Mouse (Mus musculus) MEL (cell line): ENCODE results near the gene Gtf2e1.

Experiments used
- CHD2 ChIP-seq: IDR thresholded peaks from 2 replicates; pipeline ENCODE4 v1.6.1; 2011; ENCODE audit warnings: low read length, improper control_type of control experiment
- CTCF ChIP-seq, 3 experiments: IDR thresholded peaks in 2 of 3; conservative IDR thresholded peaks in 1 of 3; 2 replicates each; pipeline ENCODE4 v1.5.1; 2011 to 2012; ENCODE audit warnings: low read length in 3 of 3, low read depth in 2 of 3, mild to moderate bottlenecking in 2 of 3, improper control_type of control experiment in 1 of 3, inconsistent platforms in 1 of 3, mixed read lengths in 1 of 3, moderate library complexity in 1 of 3; ENCODE audit not compliant: control insufficient read depth in 1 of 3, insufficient read depth in 1 of 3, poor library complexity in 1 of 3, severe bottlenecking in 1 of 3
- KAT2A ChIP-seq: conservative IDR thresholded peaks from 2 replicates; pipeline ENCODE4 v1.6.1; 2012; ENCODE audit warnings: low read depth, low read length, improper control_type of control experiment, inconsistent platforms
- MAX ChIP-seq: IDR thresholded peaks from 2 replicates; pipeline ENCODE4 v1.6.1; 2011; ENCODE audit warnings: low read length, improper control_type of control experiment
- MAZ ChIP-seq: IDR thresholded peaks from 2 replicates; pipeline ENCODE4 v1.6.1; 2012; ENCODE audit warnings: low read depth, mild to moderate bottlenecking, inconsistent platforms, low read length, improper control_type of control experiment
- NRF1 ChIP-seq: IDR thresholded peaks from 2 replicates; pipeline ENCODE4 v1.6.1; 2014; ENCODE audit warnings: low read depth, mild to moderate bottlenecking, inconsistent platforms, low read length, improper control_type of control experiment, moderate library complexity; ENCODE audit not compliant: poor library complexity, insufficient read depth, severe bottlenecking
- POLR2A ChIP-seq, 2 experiments: IDR thresholded peaks; 2 replicates each; pipeline ENCODE4 v1.6.1; 2011 to 2012; ENCODE audit warnings: low read length in 2 of 2, mild to moderate bottlenecking in 2 of 2, control low read depth in 1 of 2, improper control_type of control experiment in 1 of 2, low read depth in 1 of 2, moderate library complexity in 1 of 2; ENCODE audit not compliant: control insufficient read depth in 1 of 2, insufficient read depth in 1 of 2, poor library complexity in 1 of 2
- RAD21 ChIP-seq: IDR thresholded peaks from 2 replicates; pipeline ENCODE4 v1.6.1; 2011; ENCODE audit warnings: mild to moderate bottlenecking, low read depth, low read length, improper control_type of control experiment
- USF2 ChIP-seq, 2 experiments: IDR thresholded peaks; 2 replicates each; pipeline ENCODE4 v1.6.1; 2011 to 2012; ENCODE audit warnings: improper control_type of control experiment in 2 of 2, low read length in 2 of 2, borderline replicate concordance in 1 of 2, inconsistent platforms in 1 of 2, low read depth in 1 of 2, mild to moderate bottlenecking in 1 of 2; ENCODE audit not compliant: insufficient read depth in 1 of 2
- ZC3H11A ChIP-seq: IDR thresholded peaks from 2 replicates; pipeline ENCODE4 v1.6.1; 2012; ENCODE audit warnings: low read depth, mild to moderate bottlenecking, inconsistent platforms, low read length, improper control_type of control experiment
- ZMIZ1 ChIP-seq: IDR thresholded peaks from 2 replicates; pipeline ENCODE4 v1.6.1; 2012; ENCODE audit warnings: low read depth, mild to moderate bottlenecking, inconsistent platforms, low read length, improper control_type of control experiment, moderate library complexity

GRCm38 (mm10) chr16:37517596-37518211 lies 21.9 kb downstream of the Gtf2e1 start:
- no peak for TF ChIP-seq CHD2
- TF ChIP-seq CTCF (IDR thresholded peaks at IDR 0.05 in 2 of 3, conservative IDR thresholded peaks at IDR 0.05 in 1 of 3; ENCODE audit: control insufficient read depth in 1 of 3, insufficient read depth in 1 of 3, low read depth in 2 of 3, low read length in 3 of 3, poor library complexity in 1 of 3, severe bottlenecking in 1 of 3), result no peak
- TF ChIP-seq MAZ, result no peak
- no peak for TF ChIP-seq ZMIZ1
- TF ChIP-seq USF2 (IDR thresholded peaks at IDR 0.05; ENCODE audit: borderline replicate concordance in 1 of 2, insufficient read depth in 1 of 2, low read depth in 1 of 2, low read length in 2 of 2), result no peak
- no peak for TF ChIP-seq NRF1
- TF ChIP-seq MAX, result no peak
- no peak for TF ChIP-seq RAD21
- TF ChIP-seq KAT2A, result no peak
- TF ChIP-seq POLR2A (IDR thresholded peaks at IDR 0.05; ENCODE audit: control insufficient read depth in 1 of 2, insufficient read depth in 1 of 2, low read depth in 1 of 2, low read length in 2 of 2, poor library complexity in 1 of 2), result no peak
- no peak for TF ChIP-seq ZC3H11A
